Mouse (Mus musculus) adrenal gland, postnatal 14 days (tissue): ENCODE measurements around the gene Sacm1l. TPM values are rescaled to one million over a fixed set of nuclear protein-coding genes. Genes with fewer than 3 reads are reported as not detected.

Experiments
- DNase-seq: peaks from one replicate; pipeline ENCODE4 v3.0.0; 2021; ENCODE audit warnings: mixed read lengths
- total RNA-seq: library from RNA; stranded (reverse); gene quantifications from 2 replicates; pipeline ENCODE4 v1.2.3, GENCODE M21; 2021

Gene Sacm1l
- total RNA-seq, 1 experiment from 2014 or later, result 125 TPM

DNA sequence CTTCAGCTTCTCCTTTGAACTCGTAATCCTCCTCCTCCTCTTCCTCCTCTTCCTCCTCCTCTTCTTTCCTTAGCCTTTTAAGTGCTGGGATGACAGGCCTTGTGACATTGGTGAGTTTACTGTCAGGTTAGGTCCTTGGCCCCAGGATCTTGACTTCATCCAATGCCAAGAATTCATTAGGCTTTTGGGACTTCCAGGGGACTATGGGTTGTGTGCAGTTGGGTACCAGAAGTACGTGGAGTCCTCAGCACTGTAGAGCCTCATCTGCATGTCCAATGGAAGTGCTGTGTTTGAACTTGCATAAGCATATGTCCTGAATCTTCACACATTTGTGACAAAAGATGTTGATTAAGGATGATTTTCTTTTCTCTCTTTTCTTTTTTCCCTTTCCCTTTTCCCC lies 20.6 kb upstream of the Sacm1l start:
- DNase-seq, result no peak

GRCm38 (mm10) chr9:123509638-123510604 lies 19.6 kb upstream of the Sacm1l start:
- DNase-seq, result no peak

- DNase-seq, result no peak
Observed at GRCm38 (mm10) chr9:123510926-123511325, 18.6 kb upstream of the Sacm1l start.

DNA sequence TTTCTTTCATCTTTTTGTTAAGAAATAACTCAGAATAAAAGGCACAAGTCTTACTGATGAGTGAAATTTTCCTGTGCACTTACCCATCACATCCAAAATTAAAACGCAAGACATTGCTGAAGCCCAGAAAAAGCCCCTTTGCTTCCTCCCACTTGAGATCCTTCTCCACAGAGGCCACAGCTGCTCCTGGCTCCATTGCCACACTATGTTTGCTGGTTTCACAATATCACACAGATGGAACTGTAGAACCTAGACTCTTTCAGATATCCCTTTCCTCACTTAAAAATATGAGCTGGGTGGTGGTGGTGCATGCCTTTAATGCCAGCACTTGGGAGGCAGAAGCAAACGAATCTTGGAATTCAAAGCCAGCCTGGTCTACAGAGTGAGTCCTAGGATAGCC lies 17.1 kb upstream of the Sacm1l start:
- DNase-seq, result no peak

DNA sequence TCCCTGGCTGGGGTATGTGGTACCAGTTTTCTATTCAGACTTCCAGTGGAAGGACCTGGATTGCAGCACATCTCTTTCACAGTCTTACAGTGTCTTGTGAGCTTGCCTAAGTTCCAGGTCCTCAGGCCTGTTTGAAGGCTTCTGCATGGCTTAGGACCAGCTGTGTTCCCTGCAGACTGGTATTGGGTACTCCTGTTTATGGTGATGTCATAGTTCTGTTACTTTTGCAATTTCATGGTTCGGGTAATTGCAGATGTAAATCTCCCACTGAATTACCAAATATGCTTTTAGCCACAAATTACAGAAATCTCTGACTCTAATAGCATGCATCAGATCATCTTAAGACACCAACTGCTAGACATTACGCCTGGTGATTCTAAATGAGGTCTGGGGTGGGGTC lies 14.5 kb upstream of the Sacm1l start:
- DNase-seq, result no peak

- no peak for DNase-seq
Observed at GRCm38 (mm10) chr9:123516641-123517385, 12.7 kb upstream of the Sacm1l start.

GRCm38 (mm10) chr9:123518969-123519894 lies 10.3 kb upstream of the Sacm1l start:
- no peak for DNase-seq

- no peak for DNase-seq
Observed at GRCm38 (mm10) chr9:123520735-123521134, 8.8 kb upstream of the Sacm1l start.

- DNase-seq, result peak; percentile 69
Observed at GRCm38 (mm10) chr9:123523676-123524075, 5.9 kb upstream of the Sacm1l start.

GRCm38 (mm10) chr9:123525095-123525494 lies 4.5 kb upstream of the Sacm1l start:
- DNase-seq, result peak; percentile 78

- DNase-seq, result no peak
Observed at GRCm38 (mm10) chr9:123526502-123526901, 3.1 kb upstream of the Sacm1l start.

- no peak for DNase-seq
Observed at GRCm38 (mm10) chr9:123528087-123528925, 1.3 kb upstream of the Sacm1l start.

GRCm38 (mm10) chr9:123528926-123529295 lies 648 bp upstream of the Sacm1l start:
- DNase-seq, result peak; percentile 66

DNA sequence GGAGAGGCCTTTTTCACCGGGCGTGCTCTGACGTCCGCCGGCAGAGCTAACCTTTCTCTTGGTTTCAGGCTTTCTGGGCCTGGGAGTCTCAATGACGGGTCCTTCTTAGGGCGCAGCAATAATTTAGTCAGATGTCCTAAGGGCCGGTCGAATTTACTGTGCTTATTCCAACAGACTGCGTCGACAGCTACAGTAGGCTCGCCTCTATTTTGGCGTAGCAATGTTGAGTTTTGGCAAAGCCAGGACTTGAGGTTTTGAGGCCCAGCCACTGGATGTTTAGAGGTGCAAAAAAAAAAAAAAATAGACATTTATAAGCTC lies 558 bp downstream of the Sacm1l start:
- DNase-seq, result no peak

DNA sequence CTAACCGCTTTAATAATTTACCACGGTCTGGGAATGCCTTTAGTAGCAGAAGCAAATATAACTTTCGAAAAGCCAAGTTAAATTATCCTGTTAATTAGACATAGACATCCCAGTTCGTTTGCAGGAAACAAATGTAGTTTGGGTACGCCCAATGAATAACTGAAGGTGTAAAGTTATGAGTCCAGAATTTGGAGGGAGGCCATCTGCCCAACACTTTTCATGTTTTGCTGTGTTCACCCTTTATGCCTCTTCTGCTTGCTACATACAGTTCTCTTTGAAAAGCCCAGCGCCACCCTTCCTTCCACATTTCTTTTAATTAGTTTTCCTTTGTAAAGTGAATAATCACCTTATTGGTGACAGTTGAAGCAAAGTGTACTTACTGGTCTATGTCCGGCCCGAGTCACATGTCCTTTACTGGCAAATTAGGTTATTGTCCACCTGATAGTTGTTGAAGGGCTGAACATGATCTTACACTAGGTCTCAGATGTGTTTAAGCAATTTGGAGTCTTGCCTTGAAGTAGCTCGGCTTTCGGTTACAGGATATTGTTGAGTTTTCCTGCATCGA lies 1.1 kb downstream of the Sacm1l start:
- DNase-seq, result no peak

DNA sequence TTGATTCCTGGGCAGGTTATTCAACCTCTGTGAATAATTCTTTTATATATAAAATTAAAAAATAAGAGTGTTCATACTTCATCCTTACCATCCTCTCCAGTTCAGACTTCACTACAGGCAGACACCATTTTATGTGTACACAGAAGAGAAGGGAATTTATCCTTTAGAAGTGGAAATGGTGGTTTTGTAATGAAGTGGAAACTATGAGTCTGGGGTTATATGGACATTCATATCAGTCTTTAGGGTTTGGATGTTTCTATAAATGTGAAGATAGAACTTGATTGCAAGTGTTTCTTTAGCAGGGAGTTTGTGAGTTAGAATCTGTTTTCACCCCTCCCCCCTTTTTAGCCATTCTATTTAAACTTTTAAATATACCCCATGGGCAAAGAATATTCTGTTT lies 1.7 kb downstream of the Sacm1l start:
- no peak for DNase-seq

- no peak for DNase-seq
Observed at GRCm38 (mm10) chr9:123536613-123537012, 7.1 kb downstream of the Sacm1l start.

GRCm38 (mm10) chr9:123538189-123538588 lies 8.6 kb downstream of the Sacm1l start:
- no peak for DNase-seq

DNA sequence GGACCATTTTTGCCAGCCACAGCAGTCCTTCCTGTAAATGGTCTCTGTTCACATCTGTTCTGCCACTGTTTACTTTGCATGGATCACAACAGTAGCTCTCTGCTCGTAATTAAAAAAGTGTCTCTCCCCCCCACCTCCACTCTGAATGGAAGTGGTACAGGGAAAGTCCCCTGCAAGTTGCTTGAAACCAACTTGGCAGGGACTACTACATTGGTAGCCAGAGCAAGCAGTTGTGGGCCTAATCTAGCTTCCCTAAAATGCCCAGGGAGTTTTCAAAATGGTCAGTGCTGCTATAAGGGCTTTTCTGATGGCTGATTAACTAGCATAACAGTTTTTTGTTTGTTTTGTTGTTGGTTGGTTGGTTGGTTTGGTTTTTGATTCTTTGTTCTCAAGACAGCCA lies 9.5 kb downstream of the Sacm1l start:
- DNase-seq, result no peak

DNA sequence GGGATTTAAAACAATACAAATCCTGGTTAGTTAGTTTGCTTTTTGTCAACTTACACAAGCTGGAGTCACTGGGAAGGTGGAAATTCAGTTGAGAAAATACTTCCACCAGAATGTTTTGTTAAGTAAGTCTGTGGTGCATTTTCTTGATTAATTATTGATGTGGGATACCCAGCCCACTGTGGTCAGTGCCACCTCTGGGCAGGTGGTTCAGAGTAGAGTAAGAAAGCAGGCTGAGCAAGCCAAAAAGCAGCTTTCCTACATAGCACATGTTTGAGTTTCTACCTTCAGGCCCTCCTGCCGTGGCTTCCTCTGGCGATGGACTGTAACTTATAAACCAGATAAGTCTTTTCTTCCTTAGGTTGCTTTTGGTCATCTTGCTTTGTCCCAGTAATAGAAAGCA lies 10.3 kb downstream of the Sacm1l start:
- DNase-seq, result no peak

DNA sequence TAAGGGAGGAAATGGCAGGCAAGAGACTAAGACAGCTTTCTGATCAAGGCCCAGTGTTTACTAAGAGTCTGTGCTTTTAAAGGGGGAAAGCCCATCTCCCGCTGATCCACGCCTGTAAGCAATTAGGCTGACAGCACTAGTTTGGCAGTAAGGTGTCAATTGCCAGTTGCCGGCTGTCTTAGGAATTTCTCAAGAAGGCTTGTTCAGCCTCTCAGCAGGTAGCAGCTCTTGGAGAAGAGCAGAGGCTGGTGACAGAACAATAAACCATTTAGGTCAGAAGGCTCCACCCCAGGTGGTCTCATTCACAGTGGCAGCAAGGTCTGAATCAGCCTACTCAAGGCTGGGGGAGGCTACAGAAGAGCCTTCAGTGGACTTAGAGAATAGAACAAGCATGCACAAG lies 25.0 kb downstream of the Sacm1l start:
- no peak for DNase-seq
